Comparison of ENCODE assay signal across 8 mouse cellular contexts in genomic region chr8:70821399-70821962, GRCm38 (mm10). TPM values are rescaled to one million over a fixed set of nuclear protein-coding genes. Genes with fewer than 3 reads are reported as not detected.
DNase-seq lines count a peak whose midpoint lies in the region; ATAC-seq and TF ChIP-seq lines count a peak whose summit lies in the region.

No protein-coding gene starts in this region.

- peaks cover 21% of the 10 kb centered on the region for H3K9me3 ChIP-seq in heart, embryonic 12.5 days (replicated peaks)
- peaks cover 12% of the 10 kb centered on the region; the same call in 1 of the 2 replicates for H3K9me3 ChIP-seq in embryonic facial prominence, embryonic 13.5 days
- H3K9me3 ChIP-seq in hindbrain, embryonic 10.5 days: peaks cover 16% of the 10 kb centered on the region; the same call in 1 of the 2 replicates
- peaks cover 12% of the 10 kb centered on the region; the same call in 1 of the 2 replicates for H3K9me3 ChIP-seq in limb, embryonic 12.5 days
- peaks cover 9% of the 10 kb centered on the region; the same call in 1 of the 2 replicates for H3K9me3 ChIP-seq in midbrain, embryonic 14.5 days (ENCODE audit: control insufficient read depth, low read length)

- no peaks in the 10 kb centered on the region for H3K36me3 ChIP-seq in heart, embryonic 12.5 days
- H3K36me3 ChIP-seq in embryonic facial prominence, embryonic 13.5 days: no peaks in the 10 kb centered on the region
- no peaks in the 10 kb centered on the region for H3K36me3 ChIP-seq in hindbrain, embryonic 10.5 days
- H3K36me3 ChIP-seq in limb, embryonic 12.5 days: no peaks in the 10 kb centered on the region
- no peaks in the 10 kb centered on the region for H3K36me3 ChIP-seq in midbrain, embryonic 14.5 days (ENCODE audit: control insufficient read depth, insufficient read depth, low read length)
- no peaks in the 10 kb centered on the region for H3K36me3 ChIP-seq in testis, adult 2 months (ENCODE audit: control insufficient read depth, insufficient read depth, low read length)

- TF ChIP-seq POLR2A in testis, adult 2 months (IDR thresholded peaks at IDR 0.05; ENCODE audit: control insufficient read depth, low read depth, low read length): no peak

- H3K4me1 ChIP-seq in heart, embryonic 12.5 days (replicated peaks): peaks cover 7% of the 10 kb centered on the region
- peaks cover 7% of the 10 kb centered on the region; the same call in 1 of the 2 replicates for H3K4me1 ChIP-seq in embryonic facial prominence, embryonic 13.5 days
- peaks cover 22% of the 10 kb centered on the region for H3K4me1 ChIP-seq in hindbrain, embryonic 10.5 days (replicated peaks)
- H3K4me1 ChIP-seq in limb, embryonic 12.5 days (replicated peaks): peaks cover 15% of the 10 kb centered on the region; the same call in 1 of the 2 replicates
- no peaks in the 10 kb centered on the region for H3K4me1 ChIP-seq in midbrain, embryonic 14.5 days (ENCODE audit: control insufficient read depth, insufficient read depth, low read length)
- peaks cover 22% of the 10 kb centered on the region for H3K4me1 ChIP-seq in testis, adult 2 months (ENCODE audit: control insufficient read depth, insufficient read depth, low read length)

- H3K4me2 ChIP-seq in heart, embryonic 12.5 days: no peak overlapping the region
- H3K4me2 ChIP-seq in embryonic facial prominence, embryonic 13.5 days: 0 out of 2 replicates have a peak overlapping the region, but pooled peaks have one; percentile 0
- H3K4me2 ChIP-seq in limb, embryonic 12.5 days: no peak overlapping the region
- no peak overlapping the region for H3K4me2 ChIP-seq in midbrain, embryonic 14.5 days (ENCODE audit: low read length)

- H3K9ac ChIP-seq in heart, embryonic 12.5 days: no peak overlapping the region
- peak overlapping the region; percentile 7; the same call in 1 of the 2 replicates for H3K9ac ChIP-seq in embryonic facial prominence, embryonic 13.5 days
- no peak overlapping the region for H3K9ac ChIP-seq in limb, embryonic 12.5 days (replicated peaks)
- H3K9ac ChIP-seq in midbrain, embryonic 14.5 days (replicated peaks; ENCODE audit: low read length): no peak overlapping the region

- no peak for ATAC-seq in heart, embryonic 12.5 days (ENCODE audit: insufficient number of reproducible peaks, low FRiP score)
- ATAC-seq in embryonic facial prominence, embryonic 13.5 days (ENCODE audit: insufficient number of reproducible peaks, insufficient read depth, low FRiP score, low TSS enrichment, low read depth): peak; percentile 4; the same call in 1 of the 2 replicates
- 0 out of 2 replicates have a peak, but pooled peaks have one; percentile 38 for ATAC-seq in limb, embryonic 12.5 days (ENCODE audit: insufficient number of reproducible peaks, insufficient read depth, low FRiP score, low TSS enrichment, low read depth)
- ATAC-seq in midbrain, embryonic 14.5 days (ENCODE audit: low FRiP score, low TSS enrichment): peak; percentile 60; the same call in 1 of the 2 replicates

- peaks cover 57% of the 10 kb centered on the region for H3K27me3 ChIP-seq in heart, embryonic 12.5 days (replicated peaks)
- H3K27me3 ChIP-seq in embryonic facial prominence, embryonic 13.5 days: peaks cover 39% of the 10 kb centered on the region
- H3K27me3 ChIP-seq in hindbrain, embryonic 10.5 days (ENCODE audit: insufficient read depth, poor library complexity, severe bottlenecking): peaks cover 58% of the 10 kb centered on the region
- H3K27me3 ChIP-seq in limb, embryonic 12.5 days: peaks cover 42% of the 10 kb centered on the region
- peaks cover 25% of the 10 kb centered on the region; the same call in 1 of the 2 replicates for H3K27me3 ChIP-seq in midbrain, embryonic 14.5 days (ENCODE audit: control insufficient read depth, insufficient read depth, low read length)
- H3K27me3 ChIP-seq in testis, adult 2 months (ENCODE audit: control insufficient read depth, insufficient read depth, low read length): no peaks in the 10 kb centered on the region

- no peak overlapping the region for H3K27ac ChIP-seq in heart, embryonic 12.5 days (ENCODE audit: poor library complexity, severe bottlenecking)
- no peak overlapping the region for H3K27ac ChIP-seq in embryonic facial prominence, embryonic 13.5 days
- H3K27ac ChIP-seq in hindbrain, embryonic 10.5 days: no peak overlapping the region
- H3K27ac ChIP-seq in limb, embryonic 12.5 days: no peak overlapping the region
- H3K27ac ChIP-seq in midbrain, embryonic 14.5 days (replicated peaks; ENCODE audit: low read depth, low read length): no peak overlapping the region
- no peak overlapping the region for H3K27ac ChIP-seq in testis, adult 2 months (ENCODE audit: control insufficient read depth, insufficient read depth, low read depth, low read length)

- peak; percentile 68 to 86 for DNase-seq in heart, adult 18-20 months
- peak; percentile 91 for DNase-seq in ZHBTc4 (ENCODE audit: low read depth, low spot score)
- DNase-seq in hindbrain, embryonic 10.5 days (ENCODE audit: low spot score): peak; percentile 80
- peak; percentile 87 for DNase-seq in midbrain, embryonic 14.5 days

- peak; percentile 99 for TF ChIP-seq CTCF in testis, adult 2 months (IDR thresholded peaks at IDR 0.05; ENCODE audit: control insufficient read depth, insufficient read depth, insufficient replicate concordance, low read depth, low read length)

- WGBS in heart, embryonic 12.5 days: 14% methylated on average over 30 of the region's 30 CpGs
- WGBS in embryonic facial prominence, embryonic 13.5 days: 17% methylated on average over 30 of the region's 30 CpGs
- WGBS in hindbrain, embryonic 10.5 days: 15% methylated on average over 30 of the region's 30 CpGs
- 17% methylated on average over 30 of the region's 30 CpGs for WGBS in limb, embryonic 12.5 days
- 15% methylated on average over 30 of the region's 30 CpGs for WGBS in midbrain, embryonic 14.5 days

- no peak overlapping the region for H3K4me3 ChIP-seq in heart, embryonic 12.5 days
- no peak overlapping the region for H3K4me3 ChIP-seq in embryonic facial prominence, embryonic 13.5 days
- 0 out of 2 replicates have a peak overlapping the region, but pooled peaks have one; percentile 1 for H3K4me3 ChIP-seq in hindbrain, embryonic 10.5 days
- no peak overlapping the region for H3K4me3 ChIP-seq in limb, embryonic 12.5 days (replicated peaks)
- no peak overlapping the region for H3K4me3 ChIP-seq in midbrain, embryonic 14.5 days (replicated peaks; ENCODE audit: low read depth, low read length)
- no peak overlapping the region for H3K4me3 ChIP-seq in testis, adult 2 months (ENCODE audit: control insufficient read depth, low read depth, low read length)

RNA-seq across cellular contexts. Expression of gene Il12rb1, which starts 13.2 kb away (rescaled TPM):
- total RNA-seq in heart, adult 18-20 months (2021): under 1 TPM; 0.15 to 0.31 TPM
- polyA plus RNA-seq in heart, embryonic 12.5 days (2016; fragmentation: Nextera tagmentation; extraction: Ambion mirVana): not detected in 2 replicates
- 0.07 and 0.54 TPM in 2 replicates for polyA plus RNA-seq in embryonic facial prominence, embryonic 13.5 days (2015; fragmentation: Nextera tagmentation; extraction: Ambion mirVana)
- polyA plus RNA-seq in hindbrain, embryonic 10.5 days (2016; fragmentation: Nextera tagmentation; extraction: Ambion mirVana): 0.05 TPM in 1 of 2 replicates, not detected in the other
- polyA plus RNA-seq in limb, embryonic 12.5 days (2016; fragmentation: Nextera tagmentation; extraction: Ambion mirVana): not detected in 2 replicates
- polyA plus RNA-seq in midbrain, embryonic 14.5 days (2014; fragmentation: Nextera tagmentation; extraction: Ambion mirVana): 0.45 TPM in 1 of 2 replicates, not detected in the other
- 0.25 and 0.40 TPM in 2 replicates for polyA plus RNA-seq in testis, adult 2 months (2012; rRNA removed)

RNA-seq across cellular contexts. Expression of gene Mast3, which starts 16.6 kb away (rescaled TPM):
- total RNA-seq in heart, adult 18-20 months (2021): 1 to 10 TPM; 6.8 to 9.8 TPM
- polyA plus RNA-seq in heart, embryonic 12.5 days (2016; fragmentation: Nextera tagmentation; extraction: Ambion mirVana): 7.2 and 8.1 TPM in 2 replicates
- polyA plus RNA-seq in embryonic facial prominence, embryonic 13.5 days (2015; fragmentation: Nextera tagmentation; extraction: Ambion mirVana): 12.5 and 13.8 TPM in 2 replicates
- 11.4 and 18.2 TPM in 2 replicates for polyA plus RNA-seq in hindbrain, embryonic 10.5 days (2016; fragmentation: Nextera tagmentation; extraction: Ambion mirVana)
- 13.2 and 14.5 TPM in 2 replicates for polyA plus RNA-seq in limb, embryonic 12.5 days (2016; fragmentation: Nextera tagmentation; extraction: Ambion mirVana)
- 22.7 and 24.3 TPM in 2 replicates for polyA plus RNA-seq in midbrain, embryonic 14.5 days (2014; fragmentation: Nextera tagmentation; extraction: Ambion mirVana)
- 11.0 and 13.1 TPM in 2 replicates for polyA plus RNA-seq in testis, adult 2 months (2012; rRNA removed)

RNA-seq across cellular contexts. Expression of gene Arrdc2, which starts 18.0 kb away (rescaled TPM):
- total RNA-seq in heart, adult 18-20 months (2021): 10 to 100 TPM; 14.8 to 29.0 TPM
- polyA plus RNA-seq in heart, embryonic 12.5 days (2016; fragmentation: Nextera tagmentation; extraction: Ambion mirVana): 2.5 and 2.7 TPM in 2 replicates
- polyA plus RNA-seq in embryonic facial prominence, embryonic 13.5 days (2015; fragmentation: Nextera tagmentation; extraction: Ambion mirVana): 5.9 and 7.7 TPM in 2 replicates
- 7.3 and 8.7 TPM in 2 replicates for polyA plus RNA-seq in hindbrain, embryonic 10.5 days (2016; fragmentation: Nextera tagmentation; extraction: Ambion mirVana)
- polyA plus RNA-seq in limb, embryonic 12.5 days (2016; fragmentation: Nextera tagmentation; extraction: Ambion mirVana): 5.3 and 6.4 TPM in 2 replicates
- polyA plus RNA-seq in midbrain, embryonic 14.5 days (2014; fragmentation: Nextera tagmentation; extraction: Ambion mirVana): 7.1 and 7.5 TPM in 2 replicates
- polyA plus RNA-seq in testis, adult 2 months (2012; rRNA removed): 17.1 and 19.4 TPM in 2 replicates

RNA-seq across cellular contexts. Expression of gene Kcnn1, which starts 41.6 kb away (rescaled TPM):
- total RNA-seq in heart, adult 18-20 months (2021): 10 to 100 TPM; 13.7 to 14.4 TPM
- polyA plus RNA-seq in heart, embryonic 12.5 days (2016; fragmentation: Nextera tagmentation; extraction: Ambion mirVana): 1.7 and 1.8 TPM in 2 replicates
- 3.2 and 5.3 TPM in 2 replicates for polyA plus RNA-seq in embryonic facial prominence, embryonic 13.5 days (2015; fragmentation: Nextera tagmentation; extraction: Ambion mirVana)
- 6.2 and 19.3 TPM in 2 replicates for polyA plus RNA-seq in hindbrain, embryonic 10.5 days (2016; fragmentation: Nextera tagmentation; extraction: Ambion mirVana)
- 4.3 and 6.0 TPM in 2 replicates for polyA plus RNA-seq in limb, embryonic 12.5 days (2016; fragmentation: Nextera tagmentation; extraction: Ambion mirVana)
- polyA plus RNA-seq in midbrain, embryonic 14.5 days (2014; fragmentation: Nextera tagmentation; extraction: Ambion mirVana): 13.3 and 16.0 TPM in 2 replicates
- 0.72 and 1.5 TPM in 2 replicates for polyA plus RNA-seq in testis, adult 2 months (2012; rRNA removed)

RNA-seq across cellular contexts. Expression of gene Pik3r2, which starts 45.0 kb away (rescaled TPM):
- 10 to 100 TPM; 19.7 to 21.4 TPM for total RNA-seq in heart, adult 18-20 months (2021)
- 35.2 and 37.2 TPM in 2 replicates for polyA plus RNA-seq in heart, embryonic 12.5 days (2016; fragmentation: Nextera tagmentation; extraction: Ambion mirVana)
- polyA plus RNA-seq in embryonic facial prominence, embryonic 13.5 days (2015; fragmentation: Nextera tagmentation; extraction: Ambion mirVana): 76.8 and 85.4 TPM in 2 replicates
- polyA plus RNA-seq in hindbrain, embryonic 10.5 days (2016; fragmentation: Nextera tagmentation; extraction: Ambion mirVana): 73.4 and 82.1 TPM in 2 replicates
- 80.2 and 80.6 TPM in 2 replicates for polyA plus RNA-seq in limb, embryonic 12.5 days (2016; fragmentation: Nextera tagmentation; extraction: Ambion mirVana)
- polyA plus RNA-seq in midbrain, embryonic 14.5 days (2014; fragmentation: Nextera tagmentation; extraction: Ambion mirVana): 79.2 and 84.7 TPM in 2 replicates
- 25.1 and 30.8 TPM in 2 replicates for polyA plus RNA-seq in testis, adult 2 months (2012; rRNA removed)
